Mouse (Mus musculus) embryonic facial prominence, embryonic 15.5 days (tissue): ENCODE measurements around the gene Bloc1s2. TPM values are rescaled to one million over a fixed set of nuclear protein-coding genes. Genes with fewer than 3 reads are reported as not detected.

Experiments used
- ATAC-seq: fragments of 200-750 bp; cut with Nextera tagmentation; 2 replicates; pipeline ENCODE4 v1.8.0; 2017; ENCODE audit warnings: low read depth, moderate TSS enrichment; ENCODE audit not compliant: insufficient number of reproducible peaks, low FRiP score, low TSS enrichment
- H3K27ac ChIP-seq: fragments of 300-500 bp; sonication (generic); replicated peaks from 2 replicates; pipeline ENCODE4 v1.5.1; 2015; ENCODE audit warnings: mild to moderate bottlenecking, inconsistent platforms
- H3K27me3 ChIP-seq: fragments of 300-500 bp; sonication (generic); 2 replicates; pipeline ENCODE4 v1.6.1; 2015; ENCODE audit warnings: inconsistent platforms
- H3K36me3 ChIP-seq: fragments of 300-500 bp; sonication (generic); 2 replicates; pipeline ENCODE4 v1.6.1; 2015; ENCODE audit warnings: mild to moderate bottlenecking, inconsistent platforms
- H3K4me1 ChIP-seq: fragments of 300-500 bp; sonication (generic); 2 replicates; pipeline ENCODE4 v1.6.1; 2015; ENCODE audit warnings: inconsistent platforms
- H3K4me2 ChIP-seq: fragments of 300-500 bp; sonication (generic); replicated peaks from 2 replicates; pipeline ENCODE4 v1.6.1; 2015; ENCODE audit warnings: mild to moderate bottlenecking, inconsistent platforms
- H3K4me3 ChIP-seq: fragments of 300-500 bp; sonication (generic); replicated peaks from 2 replicates; pipeline ENCODE4 v1.5.1; 2015; ENCODE audit warnings: mild to moderate bottlenecking, inconsistent platforms
- H3K9ac ChIP-seq: fragments of 300-500 bp; sonication (generic); 2 replicates; pipeline ENCODE4 v1.6.1; 2015; ENCODE audit warnings: inconsistent platforms
- H3K9me3 ChIP-seq: fragments of 300-500 bp; sonication (generic); replicated peaks from 2 replicates; pipeline ENCODE4 v1.6.1; 2016; ENCODE audit warnings: inconsistent platforms
- WGBS: fragments of 180-500 bp; shearing (Covaris S2); methylation state at CpG from one replicate; pipeline ENCODE4 v1.1.7; 2015; 5-methylcytosine and 5-hydroxymethylcytosine counted together
- polyA plus RNA-seq: library from polyadenylated mRNA; unstranded; fragments of >200 nt; fragmentation: Nextera tagmentation; extraction: Ambion mirVana; gene quantifications from 2 replicates; pipeline ENCODE4 v1.2.1, GENCODE M21; 2015

Bloc1s2 gene
- polyA plus RNA-seq, result 83.2 and 90.4 TPM in 2 replicates

DNA sequence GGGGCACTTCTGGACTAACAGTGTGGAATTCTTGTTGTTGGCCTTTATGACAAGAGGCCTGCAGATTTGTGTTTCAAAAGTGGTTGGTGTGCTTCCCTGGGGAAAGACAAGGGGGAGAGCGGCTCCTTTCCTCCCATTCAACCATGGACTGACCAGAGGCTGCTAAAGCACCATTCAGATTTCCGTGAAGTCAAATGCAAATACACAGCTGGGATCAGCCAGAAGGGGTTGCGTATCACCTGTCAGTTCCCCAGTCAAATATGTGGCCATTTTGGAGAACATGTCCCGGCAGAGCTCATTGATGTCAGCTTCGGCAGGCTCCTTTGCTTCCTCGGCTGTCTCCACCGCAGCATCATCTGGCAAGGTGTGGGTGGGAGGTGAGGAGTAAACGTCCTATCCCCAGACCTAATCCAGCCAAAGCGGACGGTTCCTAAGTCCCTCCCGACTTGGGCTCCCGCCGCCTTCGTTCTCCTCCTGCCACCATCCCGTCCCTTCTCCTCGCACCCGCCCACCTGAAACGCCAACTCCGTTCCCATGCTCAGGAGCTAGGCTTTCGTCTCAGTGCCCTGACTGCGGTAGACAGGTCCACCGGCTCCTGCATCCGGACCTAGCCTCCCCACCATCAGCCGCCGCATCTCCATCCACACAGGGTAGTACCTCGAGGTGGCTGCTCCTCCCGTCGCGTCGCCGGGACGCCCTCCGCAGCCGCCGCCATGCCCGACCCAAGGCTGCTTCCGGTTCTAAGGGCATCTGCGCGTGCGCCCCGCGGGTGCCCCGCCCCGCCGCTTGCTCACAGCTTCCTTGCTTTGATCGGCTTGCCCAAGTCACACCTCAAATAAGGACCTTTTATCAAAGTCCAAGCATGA lies at the start of gene Bloc1s2:
TSS of gene Bloc1s2 (minus strand) at position 745 of the 866 bp plus-strand sequence.
- peaks cover 9% of the 10 kb centered on the region; the same call in 1 of the 2 replicates for H3K27me3 ChIP-seq
- H3K36me3 ChIP-seq, result peaks cover 33% of the 10 kb centered on the region
- peak; percentile 65; the same call in 1 of the 2 replicates for ATAC-seq
- peak within 1 kb of the TSS; percentile 73 for H3K4me3 ChIP-seq
- H3K4me1 ChIP-seq, result peaks cover 13% of the 10 kb centered on the region
- peak within 1 kb of the TSS; percentile 49 for H3K9ac ChIP-seq
- H3K9me3 ChIP-seq, result no peaks in the 10 kb centered on the region
- peak within 1 kb of the TSS; percentile 74 for H3K4me2 ChIP-seq
- H3K27ac ChIP-seq, result peak within 1 kb of the TSS; percentile 51; the same call in 1 of the 2 replicates
- 2% methylated on average over 46 of the region's 46 CpGs for WGBS

DNA sequence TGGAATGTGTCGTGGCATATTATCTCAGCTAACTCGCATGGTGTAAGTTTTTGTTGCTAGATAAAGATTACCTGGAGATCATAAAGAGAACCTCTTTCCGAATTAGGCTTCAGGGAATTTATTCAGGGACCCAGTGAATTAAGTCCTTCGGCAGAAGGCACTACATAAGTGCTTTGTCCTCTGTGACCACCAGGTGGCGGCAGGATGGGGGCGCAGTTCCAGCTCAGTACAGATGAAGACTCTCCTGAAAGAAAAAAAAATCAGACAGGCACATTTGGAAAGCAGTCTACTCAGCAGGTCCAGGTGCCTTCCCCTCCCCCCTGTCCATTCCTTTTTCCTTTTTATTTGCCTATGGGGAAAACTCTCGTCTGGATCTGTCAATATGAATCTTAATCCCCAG lies 48.9 kb upstream of the Bloc1s2 start:
- no peak for ATAC-seq
- Histone ChIP-seq H3K36me3 (no peaks in the 10 kb centered on the region), H3K27ac (no peak overlapping the region), H3K9me3 (no peaks in the 10 kb centered on the region), H3K9ac (no peak overlapping the region), H3K4me1 (no peaks in the 10 kb centered on the region), H3K27me3 (no peaks in the 10 kb centered on the region), H3K4me2 (no peak overlapping the region), H3K4me3 (no peak overlapping the region)
- 11% methylated on average over 7 of the region's 7 CpGs for WGBS

DNA sequence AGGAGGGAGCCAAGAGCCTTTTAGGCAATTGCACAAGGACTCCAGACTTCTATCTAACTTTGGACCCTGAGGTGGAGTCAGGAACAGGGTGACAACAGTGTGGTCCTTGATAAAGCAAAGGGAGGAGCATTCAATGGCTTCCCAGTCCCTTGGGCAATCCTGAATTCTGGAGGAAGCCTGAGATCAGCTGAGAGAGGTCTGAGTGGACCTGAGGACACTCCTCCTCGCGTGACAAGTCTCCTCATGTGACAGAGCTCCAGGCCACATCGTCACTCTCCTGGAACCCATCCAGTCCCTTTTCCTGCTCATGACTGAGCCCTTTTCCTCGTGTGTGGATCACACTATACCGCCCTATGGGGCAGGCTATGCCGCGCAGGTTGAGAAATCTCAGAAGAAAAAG lies 47.7 kb upstream of the Bloc1s2 start:
- H3K27me3 ChIP-seq, result no peaks in the 10 kb centered on the region
- WGBS, result 74% methylated on average over 7 of the region's 7 CpGs
- no peak overlapping the region for H3K27ac ChIP-seq
- no peaks in the 10 kb centered on the region for H3K36me3 ChIP-seq
- no peaks in the 10 kb centered on the region for H3K9me3 ChIP-seq
- H3K4me1 ChIP-seq, result no peaks in the 10 kb centered on the region
- no peak for ATAC-seq
- no peak overlapping the region for H3K4me2 ChIP-seq
- H3K9ac ChIP-seq, result no peak overlapping the region
- no peak overlapping the region for H3K4me3 ChIP-seq

DNA sequence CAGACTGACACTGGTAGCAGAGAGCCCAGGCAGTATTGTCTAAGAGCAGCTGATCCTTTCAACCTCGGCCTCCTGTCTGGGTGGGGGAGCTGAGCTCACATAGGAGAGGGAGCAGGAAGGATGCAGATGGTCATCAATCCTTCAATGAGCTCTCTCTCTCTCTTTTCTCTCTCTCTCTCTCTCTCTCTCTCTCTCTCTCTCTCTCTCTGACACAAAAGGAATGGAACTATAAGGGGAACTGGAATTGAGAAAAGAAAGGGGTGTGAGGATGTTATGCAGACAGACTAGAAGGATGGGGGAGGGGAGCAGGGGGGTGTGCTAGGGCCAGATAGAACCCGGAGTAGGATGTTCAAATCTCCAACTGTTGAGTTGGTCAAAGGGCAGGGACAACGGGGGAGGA lies 46.1 kb upstream of the Bloc1s2 start, which contains the start of gene Pkd2l1:
TSS of gene Pkd2l1 (minus strand) at position 101 of the 400 bp plus-strand sequence.
- no peak within 1 kb of the TSS for H3K4me2 ChIP-seq
- 51% methylated on average over 3 of the region's 3 CpGs for WGBS
- no peak within 1 kb of the TSS for H3K4me3 ChIP-seq
- H3K27ac ChIP-seq, result no peak within 1 kb of the TSS
- H3K4me1 ChIP-seq, result no peaks in the 10 kb centered on the region
- no peaks in the 10 kb centered on the region for H3K36me3 ChIP-seq
- H3K9me3 ChIP-seq, result no peaks in the 10 kb centered on the region
- ATAC-seq, result no peak
- H3K9ac ChIP-seq, result no peak within 1 kb of the TSS
- H3K27me3 ChIP-seq, result no peaks in the 10 kb centered on the region

DNA sequence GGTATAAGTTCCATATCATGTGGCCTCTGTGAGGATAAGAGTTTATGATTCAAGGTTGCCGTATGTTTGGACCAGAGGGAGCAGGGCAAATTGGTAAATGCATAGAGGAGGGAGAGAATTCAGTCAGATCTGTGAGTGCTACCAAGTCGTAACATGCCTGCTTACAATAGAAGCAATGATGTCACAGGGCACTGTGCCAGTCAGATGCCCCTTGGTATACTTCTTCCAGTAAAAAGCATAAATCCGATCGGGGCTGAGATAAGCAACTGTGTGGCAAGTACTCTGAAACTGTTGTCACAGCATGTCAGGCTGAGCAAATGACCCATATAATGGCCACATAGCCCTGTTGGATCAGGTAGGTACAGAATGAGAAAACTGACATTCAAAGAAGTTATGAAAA lies 42.8 kb upstream of the Bloc1s2 start:
- Histone ChIP-seq H3K4me1 (no peaks in the 10 kb centered on the region), H3K27me3 (no peaks in the 10 kb centered on the region), H3K36me3 (no peaks in the 10 kb centered on the region), H3K27ac (no peak overlapping the region), H3K4me3 (no peak overlapping the region), H3K9me3 (no peaks in the 10 kb centered on the region), H3K4me2 (no peak overlapping the region), H3K9ac (no peak overlapping the region)
- whole genome bisulfite sequencing, result 66% methylated on average over 4 of the region's 4 CpGs
- no peak for ATAC-seq

DNA sequence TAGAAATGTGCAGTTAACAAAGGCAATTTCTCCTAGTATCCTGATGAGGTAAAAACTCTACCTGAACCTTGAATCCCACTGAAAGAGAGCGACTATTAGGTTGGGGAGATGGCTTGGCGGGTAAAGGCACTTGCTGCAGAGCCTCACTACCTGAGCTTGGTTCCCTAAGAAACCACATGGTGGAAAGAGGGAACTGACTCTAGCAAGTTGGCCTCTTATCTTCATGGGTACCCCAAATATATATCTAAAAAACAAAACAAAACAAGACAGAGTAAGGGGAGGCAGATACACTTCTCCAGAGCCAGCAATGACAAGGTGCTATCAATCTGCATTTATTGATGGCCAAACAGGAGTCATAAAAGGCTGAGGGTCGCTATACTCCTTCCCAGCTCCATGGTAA lies 37.7 kb upstream of the Bloc1s2 start:
- WGBS, result 78% methylated on average over 3 of the region's 3 CpGs

DNA sequence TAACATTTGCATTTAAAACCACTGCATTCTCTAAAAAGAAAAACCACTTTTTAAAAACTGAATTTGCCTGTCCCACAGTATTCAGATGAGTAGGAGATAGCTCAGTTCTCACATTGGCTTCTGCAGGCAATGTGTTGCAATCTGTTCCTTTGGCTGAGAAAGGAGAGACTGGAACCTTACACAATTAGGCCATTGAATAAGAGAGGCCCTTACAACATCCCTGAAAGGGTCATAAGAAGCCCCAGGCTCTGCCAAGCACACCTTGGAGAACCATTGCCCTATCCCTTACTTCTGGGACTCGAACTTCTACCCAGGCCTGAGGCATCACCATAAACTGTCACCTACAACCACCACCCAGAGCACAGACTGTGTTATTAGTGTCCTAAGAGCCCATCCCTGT lies 34.3 kb upstream of the Bloc1s2 start:
- no peaks in the 10 kb centered on the region for H3K36me3 ChIP-seq
- no peaks in the 10 kb centered on the region for H3K4me1 ChIP-seq
- no peaks in the 10 kb centered on the region for H3K27me3 ChIP-seq
- 65% methylated on average over 1 of the region's 1 CpGs for WGBS
- H3K9me3 ChIP-seq, result no peaks in the 10 kb centered on the region
- ATAC-seq, result no peak
- H3K9ac ChIP-seq, result no peak overlapping the region
- H3K4me3 ChIP-seq, result no peak overlapping the region
- no peak overlapping the region for H3K4me2 ChIP-seq
- no peak overlapping the region for H3K27ac ChIP-seq

More for the DNA sequence above, 37.7 kb upstream of the Bloc1s2 start:
- H3K4me3 ChIP-seq, result no peak overlapping the region
- ATAC-seq, result no peak
- no peak overlapping the region for H3K9ac ChIP-seq
- no peaks in the 10 kb centered on the region for H3K27me3 ChIP-seq
- no peak overlapping the region for H3K4me2 ChIP-seq
- H3K4me1 ChIP-seq, result no peaks in the 10 kb centered on the region
- H3K9me3 ChIP-seq, result no peaks in the 10 kb centered on the region
- H3K27ac ChIP-seq, result no peak overlapping the region
- H3K36me3 ChIP-seq, result no peaks in the 10 kb centered on the region

DNA sequence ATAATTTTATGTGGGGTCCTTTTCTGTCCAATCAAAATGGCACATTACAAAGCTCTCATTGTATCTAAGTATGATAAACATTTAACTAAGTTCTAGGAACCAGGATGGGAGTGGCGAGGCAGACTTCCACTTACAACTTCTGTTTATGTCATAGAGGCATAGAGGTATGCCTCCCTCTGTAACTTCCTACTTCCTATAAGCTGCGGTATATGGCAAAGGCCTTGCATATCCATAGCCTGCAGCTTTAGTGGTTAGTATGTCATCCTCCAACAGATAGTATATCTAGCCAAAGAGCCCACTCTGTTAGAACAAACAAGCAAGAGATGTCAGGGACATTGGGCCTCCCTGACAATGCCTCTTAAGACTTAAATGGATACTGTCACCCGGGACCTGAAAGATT lies 30.5 kb upstream of the Bloc1s2 start:
- H3K4me2 ChIP-seq, result no peak overlapping the region
- no peaks in the 10 kb centered on the region for H3K36me3 ChIP-seq
- H3K27me3 ChIP-seq, result no peaks in the 10 kb centered on the region
- H3K4me1 ChIP-seq, result no peaks in the 10 kb centered on the region
- ATAC-seq, result no peak
- WGBS, result 81% methylated on average over 3 of the region's 3 CpGs
- H3K9me3 ChIP-seq, result no peaks in the 10 kb centered on the region
- no peak overlapping the region for H3K4me3 ChIP-seq
- no peak overlapping the region for H3K27ac ChIP-seq
- H3K9ac ChIP-seq, result no peak overlapping the region

DNA sequence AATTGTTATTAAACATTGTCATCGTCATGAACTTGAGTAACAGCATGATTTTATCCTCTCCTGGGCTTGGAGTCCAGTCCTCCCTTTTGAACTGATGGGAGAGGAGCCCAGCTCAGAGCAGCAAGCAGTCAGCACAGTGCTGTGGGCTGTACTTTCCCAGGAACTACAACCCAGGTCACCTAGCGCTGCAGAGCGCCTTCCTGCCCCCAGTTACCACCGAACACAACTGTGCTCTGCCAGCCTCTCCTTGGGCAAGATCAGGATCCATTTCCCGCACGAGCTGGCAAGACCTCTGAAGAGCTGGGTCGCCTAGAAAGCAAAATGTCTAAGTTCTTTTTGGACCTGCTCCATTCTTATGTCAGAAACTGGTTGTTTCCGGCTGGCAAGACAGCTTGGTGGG lies 28.6 kb upstream of the Bloc1s2 start:
- Histone ChIP-seq H3K36me3 (no peaks in the 10 kb centered on the region), H3K4me1 (no peaks in the 10 kb centered on the region), H3K4me2 (no peak overlapping the region), H3K27me3 (no peaks in the 10 kb centered on the region), H3K4me3 (no peak overlapping the region), H3K27ac (no peak overlapping the region), H3K9me3 (no peaks in the 10 kb centered on the region), H3K9ac (no peak overlapping the region)
- WGBS, result 66% methylated on average over 8 of the region's 8 CpGs
- no peak for ATAC-seq

DNA sequence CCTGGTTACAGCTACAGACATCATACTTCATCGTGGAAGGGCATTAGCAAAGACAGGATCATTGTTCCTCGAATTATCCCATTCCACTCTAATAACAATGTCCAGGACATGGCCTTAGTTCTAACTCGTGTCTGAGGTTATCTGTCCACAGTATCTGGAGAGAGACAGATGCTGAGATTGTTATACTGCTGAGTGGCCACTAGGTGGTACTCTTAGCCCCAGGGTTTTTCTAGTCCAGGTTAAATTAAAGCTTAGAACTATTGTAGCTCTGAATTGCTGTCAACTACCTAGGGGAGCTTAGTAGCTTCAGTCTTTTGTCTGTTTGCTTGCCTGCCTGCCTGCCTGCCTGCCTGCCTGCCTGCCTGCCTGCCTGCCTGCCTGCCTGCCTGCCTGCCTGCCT lies 15.3 kb upstream of the Bloc1s2 start:
- Histone ChIP-seq H3K9ac (no peak overlapping the region), H3K27ac (no peak overlapping the region), H3K36me3 (no peaks in the 10 kb centered on the region), H3K4me1 (no peaks in the 10 kb centered on the region), H3K27me3 (peaks cover 5% of the 10 kb centered on the region; the same call in 1 of the 2 replicates), H3K9me3 (no peaks in the 10 kb centered on the region), H3K4me3 (no peak overlapping the region), H3K4me2 (no peak overlapping the region)
- no peak for ATAC-seq
- 9% methylated on average over 3 of the region's 3 CpGs for WGBS

DNA sequence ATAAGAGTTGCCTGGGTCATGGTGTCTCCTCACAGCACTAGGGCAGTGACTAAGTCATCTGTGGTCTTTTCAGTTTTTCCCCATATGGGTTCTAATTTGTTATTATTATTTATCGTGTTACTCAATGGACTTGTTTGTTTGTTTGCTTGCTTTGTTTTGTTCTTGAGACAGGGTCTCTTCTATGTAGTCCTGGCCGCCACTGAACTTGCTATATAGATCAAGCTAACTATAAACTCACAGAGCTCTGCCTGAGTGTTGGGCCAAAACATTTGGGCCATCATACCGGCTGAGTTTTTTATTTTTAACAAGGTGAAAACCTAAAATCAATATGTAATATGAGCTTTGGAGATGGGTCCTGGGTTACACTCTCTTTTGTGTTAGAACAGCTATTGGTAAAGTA lies 13.1 kb upstream of the Bloc1s2 start:
- Histone ChIP-seq H3K36me3 (no peaks in the 10 kb centered on the region), H3K9me3 (no peaks in the 10 kb centered on the region), H3K4me2 (no peak overlapping the region), H3K4me1 (no peaks in the 10 kb centered on the region), H3K9ac (no peak overlapping the region), H3K4me3 (no peak overlapping the region), H3K27ac (no peak overlapping the region), H3K27me3 (peaks cover 12% of the 10 kb centered on the region)
- WGBS, result 78% methylated on average over 3 of the region's 3 CpGs
- ATAC-seq, result no peak

DNA sequence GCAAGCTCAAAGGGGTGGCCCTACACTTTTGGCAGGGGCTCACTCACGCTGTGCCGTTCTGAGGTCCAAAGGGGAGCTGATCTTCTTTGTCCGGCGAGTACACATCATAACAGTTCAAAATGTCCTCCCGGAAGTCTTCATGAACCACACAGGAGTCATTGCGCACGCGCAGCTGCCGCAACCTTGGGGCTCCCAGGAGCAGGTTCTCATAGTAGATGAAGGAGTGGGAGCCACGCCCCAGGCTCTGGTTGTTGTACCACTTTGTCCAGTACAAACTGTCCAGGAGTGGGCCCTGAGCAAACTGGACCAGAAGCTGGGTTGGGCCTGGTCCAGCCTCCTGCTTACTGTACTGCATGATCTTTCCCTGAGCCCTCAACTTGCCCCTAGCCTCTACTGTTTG lies 10.8 kb upstream of the Bloc1s2 start:
- H3K27ac ChIP-seq, result no peak overlapping the region
- H3K9me3 ChIP-seq, result no peaks in the 10 kb centered on the region
- ATAC-seq, result no peak
- no peak overlapping the region for H3K4me3 ChIP-seq
- peaks cover 25% of the 10 kb centered on the region for H3K27me3 ChIP-seq
- WGBS, result 90% methylated on average over 10 of the region's 10 CpGs
- no peak overlapping the region for H3K4me2 ChIP-seq
- H3K36me3 ChIP-seq, result no peaks in the 10 kb centered on the region
- no peaks in the 10 kb centered on the region for H3K4me1 ChIP-seq
- H3K9ac ChIP-seq, result no peak overlapping the region
